Mouse (Mus musculus) cerebellum, adult 2 months (tissue): Measurements from ENCODE around the gene Fshr.

ENCODE experiments used
- CTCF ChIP-seq: fragments of 200-500 bp; IDR thresholded peaks from 2 replicates; pipeline ENCODE4 v1.5.1; 2011; ENCODE audit warnings: low read depth, mild to moderate bottlenecking, control low read depth, low read length, moderate library complexity, borderline replicate concordance; ENCODE audit not compliant: insufficient read depth
- POLR2A ChIP-seq: fragments of 200-500 bp; IDR thresholded peaks from 2 replicates; pipeline ENCODE4 v1.6.1; 2011; ENCODE audit warnings: low read length, control low read depth, borderline replicate concordance; ENCODE audit not compliant: insufficient read depth

- no peak for TF ChIP-seq POLR2A
- no peak for TF ChIP-seq CTCF
Measured at GRCm38 (mm10) chr17:89200575-89200974, at the start of gene Fshr.
